Mouse (Mus musculus) stomach, embryonic 14.5 days (tissue): ENCODE data around the gene Clcnka. TPM values are rescaled to one million over a fixed set of nuclear protein-coding genes. Genes with fewer than 3 reads are reported as not detected.
A peak's percentile ranks its signal among the peaks of the same experiment; 100 is the strongest.

Experiments
- ATAC-seq: fragments of 200-750 bp; cut with Nextera tagmentation; 2 replicates; pipeline ENCODE4 v1.8.0; 2017; ENCODE audit warnings: low read depth, moderate TSS enrichment; ENCODE audit not compliant: insufficient number of reproducible peaks, insufficient read depth, low FRiP score
- H3K27ac ChIP-seq: fragments of 300-500 bp; sonication (generic); 2 replicates; pipeline ENCODE4 v1.5.1; 2014; ENCODE audit warnings: mild to moderate bottlenecking, low read length, moderate library complexity, mixed read lengths
- H3K27me3 ChIP-seq: fragments of 300-500 bp; sonication (generic); 2 replicates; pipeline ENCODE4 v1.6.1; 2014; ENCODE audit warnings: low read length, control low read depth, mixed read lengths; ENCODE audit not compliant: control insufficient read depth, insufficient read depth
- H3K36me3 ChIP-seq: fragments of 300-500 bp; sonication (generic); 2 replicates; pipeline ENCODE4 v1.6.1; 2014; ENCODE audit warnings: mild to moderate bottlenecking, control low read depth, low read length, moderate library complexity, mixed read lengths; ENCODE audit not compliant: control insufficient read depth, insufficient read depth
- H3K4me1 ChIP-seq: fragments of 300-500 bp; sonication (generic); 2 replicates; pipeline ENCODE4 v1.6.1; 2014; ENCODE audit warnings: low read length, control low read depth, mixed read lengths; ENCODE audit not compliant: control insufficient read depth, insufficient read depth
- H3K4me2 ChIP-seq: fragments of 300-500 bp; sonication (generic); replicated peaks from 2 replicates; pipeline ENCODE4 v1.6.1; 2014; ENCODE audit warnings: low read depth, low read length, control low read depth
- H3K4me3 ChIP-seq: fragments of 300-500 bp; sonication (generic); 2 replicates; pipeline ENCODE4 v1.5.1; 2014; ENCODE audit warnings: low read depth, low read length, control low read depth
- H3K9ac ChIP-seq: fragments of 300-500 bp; sonication (generic); replicated peaks from 2 replicates; pipeline ENCODE4 v1.6.1; 2014; ENCODE audit warnings: low read depth, mild to moderate bottlenecking, control low read depth, low read length, moderate library complexity, mixed read lengths
- H3K9me3 ChIP-seq: fragments of 300-500 bp; sonication (generic); 2 replicates; pipeline ENCODE4 v1.6.1; 2016; ENCODE audit warnings: low read depth, low read length, control low read depth; ENCODE audit not compliant: control insufficient read depth
- WGBS: fragments of 180-500 bp; shearing (Covaris S2); extraction: QIAGEN DNeasy Blood & Tissue Kit; methylation state at CpG from one replicate; pipeline ENCODE4 v1.1.7; 2014; 5-methylcytosine and 5-hydroxymethylcytosine counted together
- polyA plus RNA-seq: library from polyadenylated mRNA; unstranded; fragments of >200 nt; fragmentation: Nextera tagmentation; extraction: Ambion mirVana; gene quantifications from 2 replicates; pipeline ENCODE4 v1.2.1, GENCODE M21; 2014

The Clcnka gene
- polyA plus RNA-seq, 1 experiment from 2014 or later, result 0.16 TPM

GRCm38 (mm10) chr4:141353868-141354267 is 44.7 kb downstream of the Clcnka start:
- H3K4me1 ChIP-seq, result peaks cover 11% of the 10 kb centered on the region; the same call in 1 of the 2 replicates
- peak; percentile 57 for ATAC-seq
- H3K9me3 ChIP-seq, result no peaks in the 10 kb centered on the region; the same call in 1 of the 2 replicates
- H3K36me3 ChIP-seq, result no peaks in the 10 kb centered on the region
- no peak overlapping the region for H3K4me3 ChIP-seq
- H3K27ac ChIP-seq, result peak overlapping the region; percentile 85
- no peaks in the 10 kb centered on the region for H3K27me3 ChIP-seq
- no peak overlapping the region for H3K4me2 ChIP-seq
- 58% methylated on average over 8 of the region's 8 CpGs for WGBS
- H3K9ac ChIP-seq, result no peak overlapping the region

DNA sequence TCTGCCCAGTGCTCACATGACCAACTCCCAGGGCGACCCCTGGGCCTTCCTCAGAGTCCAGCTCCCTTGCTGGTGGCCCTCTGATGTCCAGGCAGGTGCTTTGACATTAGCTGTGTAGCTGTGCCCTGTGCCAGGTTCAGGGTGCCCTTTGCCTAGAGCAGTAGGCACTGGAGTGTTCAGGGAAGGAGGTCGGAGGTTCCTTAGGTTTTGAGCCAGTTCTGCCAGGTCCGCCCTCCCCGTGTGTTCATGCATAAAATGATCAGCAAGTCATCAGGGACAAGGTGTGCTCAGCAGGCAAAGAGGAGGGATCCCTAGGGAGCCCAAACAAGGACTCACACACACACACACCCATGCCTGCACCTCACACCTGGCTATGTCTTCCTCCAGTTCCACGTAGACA is 45.5 kb downstream of the Clcnka start:
- H3K9ac ChIP-seq, result no peak overlapping the region
- H3K36me3 ChIP-seq, result no peaks in the 10 kb centered on the region
- ATAC-seq, result no peak
- no peaks in the 10 kb centered on the region; the same call in 1 of the 2 replicates for H3K9me3 ChIP-seq
- H3K4me1 ChIP-seq, result peaks cover 11% of the 10 kb centered on the region; the same call in 1 of the 2 replicates
- no peak overlapping the region for H3K4me2 ChIP-seq
- no peak overlapping the region for H3K4me3 ChIP-seq
- WGBS, result 77% methylated on average over 5 of the region's 5 CpGs
- peak overlapping the region; percentile 85 for H3K27ac ChIP-seq
- H3K27me3 ChIP-seq, result no peaks in the 10 kb centered on the region

- Histone ChIP-seq H3K4me3 (no peak overlapping the region), H3K36me3 (no peaks in the 10 kb centered on the region), H3K4me1 (peaks cover 14% of the 10 kb centered on the region; the same call in 1 of the 2 replicates), H3K27me3 (no peaks in the 10 kb centered on the region), H3K9ac (no peak overlapping the region), H3K4me2 (no peak overlapping the region), H3K27ac (no peak overlapping the region), H3K9me3 (no peaks in the 10 kb centered on the region)
- no peak for ATAC-seq
- 40% methylated on average over 7 of the region's 7 CpGs for whole genome bisulfite sequencing
Measured at GRCm38 (mm10) chr4:141351972-141352371, 46.6 kb downstream of the Clcnka start.

DNA sequence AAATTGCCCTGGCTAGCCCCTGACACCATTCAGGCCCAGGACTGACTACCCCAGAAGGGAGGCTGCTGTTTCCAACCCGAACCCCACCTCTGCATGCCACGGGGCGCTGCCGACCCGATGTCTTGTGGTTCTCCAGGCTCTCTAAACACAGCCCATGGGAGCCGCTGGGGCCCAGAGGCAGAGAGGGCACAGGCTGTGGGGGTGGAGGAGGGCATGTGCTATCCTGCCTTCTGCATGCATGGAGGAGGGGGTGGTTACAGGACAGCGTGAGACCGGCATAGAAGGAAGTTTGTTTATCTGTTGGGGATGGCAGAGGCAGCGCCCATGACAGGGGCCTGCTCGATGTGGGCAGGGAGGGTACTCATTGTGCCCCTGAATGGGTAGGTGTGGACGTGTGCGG is 48.5 kb downstream of the Clcnka start:
- no peak for ATAC-seq
- H3K9ac ChIP-seq, result no peak overlapping the region
- H3K27ac ChIP-seq, result no peak overlapping the region
- no peak overlapping the region for H3K4me2 ChIP-seq
- no peak overlapping the region for H3K4me3 ChIP-seq
- H3K27me3 ChIP-seq, result no peaks in the 10 kb centered on the region
- no peaks in the 10 kb centered on the region for H3K36me3 ChIP-seq
- WGBS, result 72% methylated on average over 12 of the region's 12 CpGs
- H3K9me3 ChIP-seq, result no peaks in the 10 kb centered on the region
- H3K4me1 ChIP-seq, result peaks cover 14% of the 10 kb centered on the region; the same call in 1 of the 2 replicates

DNA sequence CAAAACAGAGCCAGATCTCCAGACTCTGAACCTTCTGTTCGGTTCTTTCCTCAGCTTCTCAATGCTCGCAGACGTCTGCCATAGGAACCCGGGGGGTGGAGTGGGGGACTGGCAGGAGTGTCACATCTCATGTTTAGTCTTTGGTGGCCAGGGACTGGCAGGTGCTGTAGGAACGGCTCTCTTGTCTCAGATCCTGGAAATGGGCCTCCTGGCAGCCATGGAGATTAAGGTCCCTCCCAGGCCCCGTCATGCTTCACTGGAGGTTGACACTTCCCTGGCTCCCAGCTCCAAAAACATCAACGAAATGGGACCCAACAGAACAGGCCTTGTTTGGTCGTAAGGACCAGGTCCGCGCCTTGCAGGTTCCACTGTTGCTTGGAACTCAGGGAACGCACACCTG is 49.9 kb downstream of the Clcnka start:
- peaks cover 13% of the 10 kb centered on the region; the same call in 1 of the 2 replicates for H3K4me1 ChIP-seq
- H3K4me2 ChIP-seq, result no peak overlapping the region
- no peaks in the 10 kb centered on the region for H3K36me3 ChIP-seq
- no peak for ATAC-seq
- H3K27me3 ChIP-seq, result no peaks in the 10 kb centered on the region
- no peak overlapping the region for H3K9ac ChIP-seq
- no peak overlapping the region; the same call in 1 of the 2 replicates for H3K27ac ChIP-seq
- 72% methylated on average over 11 of the region's 11 CpGs for WGBS
- H3K4me3 ChIP-seq, result no peak overlapping the region
- no peaks in the 10 kb centered on the region for H3K9me3 ChIP-seq

GRCm38 (mm10) chr4:141347365-141347797 is 51.1 kb downstream of the Clcnka start:
- Histone ChIP-seq H3K27me3 (no peaks in the 10 kb centered on the region), H3K4me1 (peaks cover 8% of the 10 kb centered on the region; the same call in 1 of the 2 replicates), H3K36me3 (no peaks in the 10 kb centered on the region), H3K9me3 (no peaks in the 10 kb centered on the region), H3K9ac (no peak overlapping the region), H3K4me3 (no peak overlapping the region), H3K4me2 (no peak overlapping the region), H3K27ac (no peak overlapping the region)
- peak; percentile 39 for ATAC-seq
- WGBS, result 52% methylated on average over 8 of the region's 8 CpGs

DNA sequence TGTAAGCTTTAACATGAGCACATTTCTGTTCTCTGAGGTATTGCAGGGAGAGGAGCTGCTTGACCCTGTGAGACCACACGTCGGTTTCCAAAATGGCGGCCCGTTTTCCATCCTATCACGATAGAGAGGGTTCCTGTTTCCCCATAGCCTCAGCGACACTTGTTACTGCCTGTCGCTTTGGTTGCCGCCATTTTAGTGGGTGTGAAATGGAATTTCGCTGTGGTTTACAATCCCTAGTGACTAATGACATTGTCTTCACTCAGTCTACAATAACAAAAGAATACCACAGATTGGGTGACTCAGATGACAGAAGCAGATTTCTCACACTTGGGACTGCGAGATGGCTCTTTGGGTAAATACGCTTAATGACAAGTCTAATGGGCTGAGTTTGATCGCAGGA is 53.3 kb downstream of the Clcnka start:
- no peaks in the 10 kb centered on the region for H3K27me3 ChIP-seq
- H3K27ac ChIP-seq, result no peak overlapping the region
- no peaks in the 10 kb centered on the region for H3K36me3 ChIP-seq
- H3K4me1 ChIP-seq, result peaks cover 3% of the 10 kb centered on the region; the same call in 1 of the 2 replicates
- no peak overlapping the region for H3K4me3 ChIP-seq
- H3K4me2 ChIP-seq, result no peak overlapping the region
- 81% methylated on average over 12 of the region's 12 CpGs for WGBS
- no peak overlapping the region for H3K9ac ChIP-seq
- no peak for ATAC-seq
- H3K9me3 ChIP-seq, result no peaks in the 10 kb centered on the region

- 57% methylated on average over 7 of the region's 7 CpGs for WGBS
- Histone ChIP-seq H3K36me3 (no peaks in the 10 kb centered on the region), H3K4me2 (no peak overlapping the region), H3K4me3 (no peak overlapping the region), H3K9ac (no peak overlapping the region), H3K9me3 (no peaks in the 10 kb centered on the region), H3K4me1 (peaks cover 12% of the 10 kb centered on the region), H3K27ac (no peak overlapping the region), H3K27me3 (no peaks in the 10 kb centered on the region)
- no peak for ATAC-seq
Measured at GRCm38 (mm10) chr4:141343515-141343914, 55.0 kb downstream of the Clcnka start.

DNA sequence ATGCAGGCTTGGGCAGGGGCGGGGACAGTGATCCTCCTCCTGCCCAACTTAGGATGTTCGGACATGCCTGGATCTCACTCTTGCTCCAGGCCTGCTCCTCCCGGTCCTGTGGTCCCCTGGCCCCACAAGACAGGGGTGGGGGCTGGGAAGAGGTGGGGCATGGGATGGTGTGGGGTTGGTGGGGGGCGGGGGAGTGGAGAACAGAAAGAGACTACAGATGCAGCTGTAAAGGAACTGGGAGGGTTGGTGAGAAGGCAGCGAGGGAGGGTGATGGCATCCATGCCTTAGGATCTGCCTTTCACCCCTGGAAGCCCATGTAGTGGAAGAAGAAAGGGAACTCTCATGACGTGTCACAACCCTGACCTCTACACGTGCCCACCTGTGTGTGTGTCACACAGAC is 57.0 kb downstream of the Clcnka start:
- H3K27me3 ChIP-seq, result no peaks in the 10 kb centered on the region
- H3K27ac ChIP-seq, result no peak overlapping the region
- WGBS, result 67% methylated on average over 7 of the region's 7 CpGs
- H3K4me1 ChIP-seq, result peaks cover 17% of the 10 kb centered on the region
- H3K4me2 ChIP-seq, result no peak overlapping the region
- no peak overlapping the region for H3K9ac ChIP-seq
- no peaks in the 10 kb centered on the region for H3K9me3 ChIP-seq
- H3K4me3 ChIP-seq, result no peak overlapping the region
- ATAC-seq, result no peak
- no peaks in the 10 kb centered on the region for H3K36me3 ChIP-seq
